In genomic region chr17:86096875-86097274, GRCm38 (mm10) we compare ENCODE assay signal across 13 mouse cellular contexts.
"Had no signal": no experiment of that assay in that cellular context is flagged by ENCODE, and none has a peak within 500 bp of the region (broad histone marks: within the 10 kb centered on the region; RNA-seq: fewer than 3 reads in every experiment).

No protein-coding gene starts in this region.

- H3K9ac ChIP-seq: lung, embryonic 15.5 days; neural tube, embryonic 13.5 days; stomach, embryonic 15.5 days had no signal

- H3K27ac ChIP-seq: kidney, postnatal 0 days; layer of hippocampus, adult 2 months; limb, embryonic 10.5 days; lung, embryonic 15.5 days; midbrain, embryonic 10.5 days; neural tube, embryonic 13.5 days; stomach, embryonic 15.5 days had no signal

- H3K4me1 ChIP-seq: limb, embryonic 10.5 days; lung, embryonic 15.5 days; midbrain, embryonic 10.5 days; neural tube, embryonic 13.5 days; stomach, embryonic 15.5 days had no signal

- ATAC-seq: inflammation-experienced regulatory T-cells, adult 6 months; intestine, postnatal 0 days had no signal

- DNase-seq: kidney, adult 8-10 months; kidney, postnatal 4 days; midbrain, embryonic 14.5 days; thymus, postnatal 36 days had no signal

- H3K4me2 ChIP-seq: lung, embryonic 15.5 days; neural tube, embryonic 13.5 days; stomach, embryonic 15.5 days had no signal

- H3K9me3 ChIP-seq: limb, embryonic 10.5 days; lung, embryonic 15.5 days; midbrain, embryonic 10.5 days; neural tube, embryonic 13.5 days; stomach, embryonic 15.5 days had no signal

- H3K27me3 ChIP-seq: lung, embryonic 15.5 days; neural tube, embryonic 13.5 days; stomach, embryonic 15.5 days had no signal

- H3K4me3 ChIP-seq: layer of hippocampus, adult 2 months; limb, embryonic 10.5 days; lung, embryonic 15.5 days; midbrain, embryonic 10.5 days; neural tube, embryonic 13.5 days; stomach, embryonic 15.5 days had no signal
